Mouse (Mus musculus): Measurements from ENCODE around the gene Rarg. TPM values are rescaled to one million over a fixed set of nuclear protein-coding genes. Genes with fewer than 3 reads are reported as not detected.
"Not testable (repeated sequence)": the region's sequence is repeated elsewhere in the genome, so short reads cannot be mapped to it uniquely, and the experiment has no call there.

The Rarg gene
- polyA plus RNA-seq, 1 experiment from 2014 or later = 4.4 TPM

DNA sequence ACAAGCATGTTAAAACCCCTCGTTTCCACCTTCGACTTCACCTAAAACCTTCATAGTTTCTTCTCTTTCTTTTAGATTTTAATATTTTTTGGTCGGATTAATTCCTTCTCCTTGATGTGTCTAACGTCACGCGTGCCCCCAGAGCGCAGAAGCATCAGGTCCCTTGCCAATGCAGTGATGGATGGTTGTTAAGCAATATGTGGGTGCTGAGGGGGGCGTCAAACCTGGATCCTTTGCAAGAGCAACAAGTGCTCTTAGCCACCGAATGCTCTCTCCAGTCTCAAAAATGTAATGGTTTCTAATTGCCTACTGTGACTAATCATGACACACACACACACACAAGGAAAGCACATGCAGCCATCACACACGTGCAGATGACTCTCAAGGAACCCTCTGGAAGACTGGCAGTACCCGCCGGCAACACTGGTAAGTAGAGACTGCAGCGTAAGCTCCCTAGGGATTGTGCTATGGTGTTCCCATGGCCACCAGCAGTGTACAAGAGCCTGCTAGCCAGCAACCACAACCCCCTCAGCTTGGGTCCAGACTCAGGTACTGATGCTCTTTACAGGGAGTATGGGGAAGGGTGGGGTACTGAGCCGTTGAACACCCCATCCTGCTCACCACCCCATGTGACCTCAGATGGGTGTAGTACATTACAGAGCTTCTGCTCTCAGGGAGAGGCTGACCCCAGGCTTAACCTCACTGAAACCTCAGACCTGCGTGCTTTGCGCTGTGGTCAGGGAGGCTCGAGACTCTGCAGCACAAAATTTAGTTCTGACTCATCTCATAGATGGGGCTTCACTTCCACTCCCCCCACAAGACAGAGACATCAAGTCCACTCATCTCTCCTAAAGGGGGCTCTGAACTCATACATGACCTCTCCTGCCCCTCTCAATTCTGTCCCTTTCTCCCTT, 26.7 kb downstream of the Rarg start:
- 0 out of 2 replicates have a peak overlapping the region, but pooled peaks have one; percentile 60 for H3K9ac ChIP-seq
- WGBS (ENCODE audit: insufficient replicate concordance) = 69% methylated on average over 17 of the region's 17 CpGs
- no peaks in the 10 kb centered on the region for H3K9me3 ChIP-seq (replicated peaks)
- H3K27ac ChIP-seq = no peak overlapping the region
- peaks cover 10% of the 10 kb centered on the region for H3K27me3 ChIP-seq (replicated peaks)
- no peak; the same call in 1 of the 2 replicates for ATAC-seq
- peak overlapping the region; percentile 42 for H3K4me3 ChIP-seq
- H3K36me3 ChIP-seq = no peaks in the 10 kb centered on the region
- peak overlapping the region; percentile 65 for H3K4me2 ChIP-seq
- peaks cover 69% of the 10 kb centered on the region for H3K4me1 ChIP-seq

DNA sequence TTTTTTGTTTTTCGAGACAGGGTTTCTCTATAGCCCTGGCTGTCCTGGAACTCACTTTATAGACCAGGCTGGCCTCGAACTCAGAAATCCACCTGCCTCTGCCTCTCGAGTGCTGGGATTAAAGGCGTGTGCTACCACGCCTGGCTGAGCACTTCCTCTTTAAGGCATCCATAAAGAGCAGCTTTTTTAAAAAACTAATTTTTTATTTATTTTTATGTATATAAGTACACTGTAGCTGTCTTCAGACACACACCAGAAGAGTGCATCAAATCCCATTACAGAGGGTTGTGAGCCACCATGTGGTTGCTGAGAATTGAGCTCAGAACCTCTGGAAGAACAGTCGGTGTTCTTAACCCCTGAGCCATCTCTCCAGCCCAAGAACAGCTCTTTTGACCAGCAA, 31.7 kb downstream of the Rarg start:
- not testable (repeated sequence) for ATAC-seq; H3K27ac ChIP-seq; H3K36me3 ChIP-seq; H3K9me3 ChIP-seq (replicated peaks); H3K9ac ChIP-seq
- Histone ChIP-seq H3K4me2 (peak overlapping the region; percentile 91), H3K4me1 (peaks cover 36% of the 10 kb centered on the region), H3K27me3 (replicated peaks) (peaks cover 36% of the 10 kb centered on the region), H3K4me3 (peak overlapping the region; percentile 53; the same call in 1 of the 2 replicates)
- 34% methylated on average over 6 of the region's 6 CpGs for WGBS (ENCODE audit: insufficient replicate concordance)

GRCm38 (mm10) chr15:102224992-102225617, 32.2 kb downstream of the Rarg start:
- Histone ChIP-seq H3K9ac (peak overlapping the region; percentile 55), H3K4me2 (peak overlapping the region; percentile 91), H3K9me3 (replicated peaks) (no peaks in the 10 kb centered on the region), H3K4me3 (peak overlapping the region; percentile 53), H3K4me1 (peaks cover 31% of the 10 kb centered on the region), H3K27ac (peak overlapping the region; percentile 61), H3K36me3 (no peaks in the 10 kb centered on the region), H3K27me3 (replicated peaks) (peaks cover 36% of the 10 kb centered on the region)
- WGBS (ENCODE audit: insufficient replicate concordance) = 7% methylated on average over 21 of the region's 21 CpGs
- peak; percentile 89 for ATAC-seq

GRCm38 (mm10) chr15:102224186-102224991, 32.9 kb downstream of the Rarg start:
- H3K27ac ChIP-seq = peak overlapping the region; percentile 61
- peak; percentile 71 for ATAC-seq

GRCm38 (mm10) chr15:102222386-102222785, 34.9 kb downstream of the Rarg start:
- H3K4me2 ChIP-seq = no peak overlapping the region
- no peak for ATAC-seq
- WGBS (ENCODE audit: insufficient replicate concordance) = 54% methylated on average over 10 of the region's 10 CpGs
- peaks cover 28% of the 10 kb centered on the region for H3K4me1 ChIP-seq
- H3K27ac ChIP-seq = no peak overlapping the region
- no peaks in the 10 kb centered on the region for H3K9me3 ChIP-seq (replicated peaks)
- H3K36me3 ChIP-seq = no peaks in the 10 kb centered on the region; the same call in 1 of the 2 replicates
- peaks cover 32% of the 10 kb centered on the region for H3K27me3 ChIP-seq (replicated peaks)
- H3K9ac ChIP-seq = no peak overlapping the region
- no peak overlapping the region for H3K4me3 ChIP-seq

More at GRCm38 (mm10) chr15:102224186-102224991, 32.9 kb downstream of the Rarg start:
- peaks cover 30% of the 10 kb centered on the region for H3K4me1 ChIP-seq
- H3K9ac ChIP-seq = peak overlapping the region; percentile 55
- peak overlapping the region; percentile 53 for H3K4me3 ChIP-seq
- no peaks in the 10 kb centered on the region for H3K9me3 ChIP-seq (replicated peaks)
- no peaks in the 10 kb centered on the region for H3K36me3 ChIP-seq
- peak overlapping the region; percentile 91 for H3K4me2 ChIP-seq
- 5% methylated on average over 43 of the region's 43 CpGs for WGBS (ENCODE audit: insufficient replicate concordance)
- peaks cover 36% of the 10 kb centered on the region for H3K27me3 ChIP-seq (replicated peaks)

- no peak for ATAC-seq
- peaks cover 37% of the 10 kb centered on the region for H3K36me3 ChIP-seq
- no peaks in the 10 kb centered on the region for H3K4me1 ChIP-seq
- H3K9me3 ChIP-seq (replicated peaks) = no peaks in the 10 kb centered on the region
- no peak overlapping the region for H3K9ac ChIP-seq
- H3K27ac ChIP-seq = no peak overlapping the region
- no peak overlapping the region for H3K4me3 ChIP-seq
- WGBS (ENCODE audit: insufficient replicate concordance) = 79% methylated on average over 7 of the region's 7 CpGs
- H3K27me3 ChIP-seq (replicated peaks) = peaks cover 6% of the 10 kb centered on the region
- H3K4me2 ChIP-seq = no peak overlapping the region
Measured at GRCm38 (mm10) chr15:102217325-102217724, 40.0 kb downstream of the Rarg start.

GRCm38 (mm10) chr15:102216459-102217228, 40.7 kb downstream of the Rarg start:
- H3K27me3 ChIP-seq (replicated peaks) = no peaks in the 10 kb centered on the region
- H3K4me1 ChIP-seq = no peaks in the 10 kb centered on the region
- H3K4me3 ChIP-seq = no peak overlapping the region
- no peak overlapping the region for H3K27ac ChIP-seq
- 0 out of 2 replicates have a peak, but pooled peaks have one; percentile 31 for ATAC-seq
- no peak overlapping the region for H3K9ac ChIP-seq
- no peak overlapping the region for H3K4me2 ChIP-seq
- H3K9me3 ChIP-seq (replicated peaks) = no peaks in the 10 kb centered on the region
- H3K36me3 ChIP-seq = peaks cover 44% of the 10 kb centered on the region
- WGBS (ENCODE audit: insufficient replicate concordance) = 83% methylated on average over 16 of the region's 16 CpGs

DNA sequence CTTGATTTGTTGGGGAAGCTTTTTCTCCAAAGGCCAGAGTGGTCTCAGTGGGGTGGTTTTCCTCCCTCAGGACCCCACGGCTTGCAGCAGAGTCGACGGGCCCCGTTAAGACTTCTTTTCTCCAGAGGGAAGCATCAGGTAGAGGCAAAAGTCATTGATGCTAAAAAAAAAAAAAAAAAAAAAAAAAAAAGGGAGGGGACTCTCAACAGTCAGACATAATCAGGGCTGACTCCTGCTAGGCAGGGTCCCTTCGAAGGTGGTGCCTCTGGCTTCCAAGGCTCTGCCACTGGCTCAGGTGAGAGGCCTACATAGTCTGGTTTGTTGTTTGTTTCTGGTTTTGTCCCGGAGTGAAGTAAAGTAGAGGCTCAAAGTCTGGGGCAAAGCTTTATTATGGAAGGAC, 41.7 kb downstream of the Rarg start:
- Histone ChIP-seq H3K36me3 (peaks cover 52% of the 10 kb centered on the region), H3K27ac (no peak overlapping the region), H3K4me1 (no peaks in the 10 kb centered on the region), H3K4me2 (no peak overlapping the region), H3K27me3 (replicated peaks) (no peaks in the 10 kb centered on the region), H3K9me3 (replicated peaks) (no peaks in the 10 kb centered on the region), H3K9ac (no peak overlapping the region), H3K4me3 (no peak overlapping the region)
- WGBS (ENCODE audit: insufficient replicate concordance) = 76% methylated on average over 6 of the region's 6 CpGs
- ATAC-seq = no peak

DNA sequence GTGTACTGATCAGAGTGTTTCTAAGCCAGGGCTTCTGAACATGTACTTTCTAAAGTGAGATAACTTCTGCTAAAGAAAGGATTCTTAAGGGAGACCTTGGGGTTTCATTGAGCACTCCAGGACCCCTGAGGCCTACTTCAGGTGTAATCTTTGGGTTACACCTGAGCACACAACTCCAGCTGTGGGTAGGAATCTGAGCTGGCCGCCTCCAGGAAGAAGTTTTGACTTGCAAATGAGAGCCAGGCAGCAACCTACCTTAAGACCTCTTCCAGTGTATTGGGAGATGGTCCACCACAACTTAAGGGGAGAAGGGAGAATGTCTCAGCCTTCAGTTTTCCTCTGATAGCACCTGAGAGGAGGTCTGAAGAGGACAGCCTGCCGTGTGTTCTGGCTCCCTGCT, 43.2 kb downstream of the Rarg start:
- 67% methylated on average over 2 of the region's 2 CpGs for WGBS (ENCODE audit: insufficient replicate concordance)

GRCm38 (mm10) chr15:102211895-102212294, 45.4 kb downstream of the Rarg start:
- no peak overlapping the region for H3K4me2 ChIP-seq
- WGBS (ENCODE audit: insufficient replicate concordance) = 84% methylated on average over 6 of the region's 6 CpGs
- H3K36me3 ChIP-seq = peaks cover 86% of the 10 kb centered on the region
- no peak overlapping the region for H3K4me3 ChIP-seq
- no peaks in the 10 kb centered on the region for H3K27me3 ChIP-seq (replicated peaks)
- H3K9ac ChIP-seq = no peak overlapping the region
- H3K9me3 ChIP-seq (replicated peaks) = no peaks in the 10 kb centered on the region
- H3K4me1 ChIP-seq = peaks cover 9% of the 10 kb centered on the region
- H3K27ac ChIP-seq = no peak overlapping the region
- ATAC-seq = no peak

More for the DNA sequence above, 43.2 kb downstream of the Rarg start:
- no peak for ATAC-seq
- no peak overlapping the region for H3K9ac ChIP-seq
- H3K27ac ChIP-seq = 0 out of 2 replicates have a peak overlapping the region, but pooled peaks have one; percentile 5
- H3K4me2 ChIP-seq = no peak overlapping the region
- no peaks in the 10 kb centered on the region for H3K4me1 ChIP-seq
- H3K9me3 ChIP-seq (replicated peaks) = no peaks in the 10 kb centered on the region
- no peak overlapping the region for H3K4me3 ChIP-seq
- H3K36me3 ChIP-seq = peaks cover 67% of the 10 kb centered on the region
- H3K27me3 ChIP-seq (replicated peaks) = no peaks in the 10 kb centered on the region

DNA sequence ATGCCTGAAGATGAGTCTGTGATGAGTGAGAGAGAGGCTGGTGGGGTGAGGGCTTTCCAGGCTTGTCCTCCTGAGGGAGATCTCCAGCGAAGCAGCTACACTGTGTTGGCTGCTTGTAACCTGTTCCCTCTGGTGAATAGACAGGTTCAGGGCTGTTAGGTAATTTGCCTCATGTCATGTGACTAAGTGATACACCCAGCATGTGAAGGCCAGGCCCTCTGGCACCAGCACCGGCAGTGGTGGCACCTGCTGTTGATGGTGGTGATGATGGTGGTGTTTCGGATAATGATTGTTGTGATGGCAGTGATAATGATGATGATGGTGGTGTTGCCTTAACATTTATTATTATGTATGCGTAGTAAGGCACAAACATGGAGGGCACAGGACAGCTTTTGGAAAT, 46.5 kb downstream of the Rarg start:
- Histone ChIP-seq H3K36me3 (peaks cover 90% of the 10 kb centered on the region), H3K27ac (no peak overlapping the region), H3K4me1 (peaks cover 15% of the 10 kb centered on the region), H3K27me3 (replicated peaks) (no peaks in the 10 kb centered on the region), H3K9ac (no peak overlapping the region), H3K9me3 (replicated peaks) (no peaks in the 10 kb centered on the region), H3K4me3 (no peak overlapping the region), H3K4me2 (no peak overlapping the region)
- no peak for ATAC-seq
- 86% methylated on average over 4 of the region's 4 CpGs for WGBS (ENCODE audit: insufficient replicate concordance)
